Mouse (Mus musculus) C2C12 (cell line): ENCODE results near the gene Syngr1.
A peak's percentile ranks its signal among the peaks of the same experiment; 100 is the strongest.

Experiments used
- CTCF ChIP-seq: IDR thresholded peaks from one replicate; pipeline ENCODE4 v1.5.1; 2011; ENCODE audit not compliant: control insufficient read depth, insufficient read depth, insufficient read length
- MAX ChIP-seq: IDR thresholded peaks from one replicate; pipeline ENCODE4 v1.6.1; 2011; ENCODE audit warnings: mild to moderate bottlenecking, control low read depth
- MYOD1 ChIP-seq: IDR thresholded peaks from one replicate; pipeline ENCODE4 v1.6.1; 2011; ENCODE audit warnings: low read depth; ENCODE audit not compliant: control insufficient read depth, insufficient read length

DNA sequence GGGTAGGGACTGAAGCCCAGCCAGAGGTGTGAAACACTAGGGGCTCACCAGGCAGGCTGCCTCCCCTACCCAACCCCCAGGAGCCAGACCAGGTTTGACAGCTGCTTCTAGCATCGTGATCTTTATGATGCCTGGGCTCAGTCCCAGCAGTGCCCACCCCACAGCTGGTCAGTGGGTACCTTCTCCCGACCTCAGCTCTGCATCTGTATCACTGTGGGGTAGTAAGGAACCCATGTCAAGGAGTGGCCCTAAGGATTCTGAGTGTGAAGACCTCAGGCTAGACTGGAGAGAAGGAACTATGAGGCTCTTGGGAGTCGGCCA is 15.8 kb upstream of the Syngr1 start:
- no peak for TF ChIP-seq CTCF
- no peak for TF ChIP-seq MAX
- TF ChIP-seq MYOD1 = peak; percentile 51
